Mouse (Mus musculus) megakaryocyte, adult 5-6 weeks (primary cell): Measurements from ENCODE around the gene 4933416C03Rik. TPM values are rescaled to one million over a fixed set of nuclear protein-coding genes. Genes with fewer than 3 reads are reported as not detected.

Experiments
- ATAC-seq: 2 replicates; pipeline ENCODE4 v1.8.0; 2016; ENCODE audit warnings: mild to moderate bottlenecking, inconsistent platforms; ENCODE audit not compliant: poor library complexity, severe bottlenecking
- total RNA-seq, 2 experiments: library from RNA; stranded (forward) in 1 of 2; stranded (reverse) in 1 of 2; fragments of 153-499, 151-499 nt in 1 of 2; fragments of 221-1000, 200-1000 nt in 1 of 2; gene quantifications; 2 replicates each; pipeline versions ENCODE4 v1.2.3 to v1.2.4; 2015 to 2017

Gene 4933416C03Rik
- total RNA-seq (2015), result not detected in 2 replicates
- total RNA-seq (2017), result not detected in 2 replicates

GRCm38 (mm10) chr10:116113867-116114474, at the start of gene 4933416C03Rik:
Gene 4933416C03Rik, minus strand, starts transcription at chr10:116113917.
- ATAC-seq, result no peak

GRCm38 (mm10) chr10:116162338-116162737, 48.6 kb upstream of the 4933416C03Rik start:
- peak; percentile 78 for ATAC-seq

- ATAC-seq, result peak; percentile 97
Measured at GRCm38 (mm10) chr10:116156699-116157098, 43.0 kb upstream of the 4933416C03Rik start.

GRCm38 (mm10) chr10:116154707-116155106, 41.0 kb upstream of the 4933416C03Rik start:
- peak; percentile 34; the same call in 1 of the 2 replicates for ATAC-seq

- no peak for ATAC-seq
Measured at GRCm38 (mm10) chr10:116146091-116146490, 32.4 kb upstream of the 4933416C03Rik start.

- ATAC-seq, result no peak
Measured at GRCm38 (mm10) chr10:116143684-116144083, 30.0 kb upstream of the 4933416C03Rik start.

- ATAC-seq, result no peak
Measured at GRCm38 (mm10) chr10:116140226-116140625, 26.5 kb upstream of the 4933416C03Rik start.

GRCm38 (mm10) chr10:116135187-116135586, 21.5 kb upstream of the 4933416C03Rik start:
- ATAC-seq, result peak; percentile 51

- no peak for ATAC-seq
Measured at GRCm38 (mm10) chr10:116132233-116132632, 18.5 kb upstream of the 4933416C03Rik start.

GRCm38 (mm10) chr10:116131223-116131622, 17.5 kb upstream of the 4933416C03Rik start:
- peak; percentile 94 for ATAC-seq

- no peak for ATAC-seq
Measured at GRCm38 (mm10) chr10:116130401-116130800, 16.7 kb upstream of the 4933416C03Rik start.

- no peak for ATAC-seq
Measured at GRCm38 (mm10) chr10:116125364-116125763, 11.6 kb upstream of the 4933416C03Rik start.

GRCm38 (mm10) chr10:116123808-116124207, 10.1 kb upstream of the 4933416C03Rik start:
- no peak for ATAC-seq

GRCm38 (mm10) chr10:116121463-116121862, 7.7 kb upstream of the 4933416C03Rik start:
- peak; percentile 58; the same call in 1 of the 2 replicates for ATAC-seq

GRCm38 (mm10) chr10:116117060-116117459, 3.3 kb upstream of the 4933416C03Rik start:
- no peak for ATAC-seq

GRCm38 (mm10) chr10:116115881-116116677, 2.4 kb upstream of the 4933416C03Rik start:
- no peak for ATAC-seq

GRCm38 (mm10) chr10:116112868-116113267, 849 bp downstream of the 4933416C03Rik start:
- ATAC-seq, result no peak

GRCm38 (mm10) chr10:116108730-116109129, 5.0 kb downstream of the 4933416C03Rik start:
- ATAC-seq, result no peak

- no peak for ATAC-seq
Measured at GRCm38 (mm10) chr10:116108176-116108575, 5.5 kb downstream of the 4933416C03Rik start.

- 0 out of 2 replicates have a peak, but pooled peaks have one; percentile 20 for ATAC-seq
Measured at GRCm38 (mm10) chr10:116098470-116098869, 15.2 kb downstream of the 4933416C03Rik start.

- ATAC-seq, result no peak
Measured at GRCm38 (mm10) chr10:116096466-116096865, 17.3 kb downstream of the 4933416C03Rik start.

- peak; percentile 63 for ATAC-seq
Measured at GRCm38 (mm10) chr10:116083965-116084364, 29.8 kb downstream of the 4933416C03Rik start.
